Mouse (Mus musculus) MEL (cell line): Measurements from ENCODE around the gene Cct2. TPM values are rescaled to one million over a fixed set of nuclear protein-coding genes. Genes with fewer than 3 reads are reported as not detected.

Source experiments
- DNase-seq: peaks from one replicate; pipeline ENCODE4 v3.0.0; 2011; ENCODE audit warnings: low read depth, low spot score
- H3K27ac ChIP-seq: 2 replicates; pipeline ENCODE4 v1.5.1; 2012; ENCODE audit warnings: low read depth, mild to moderate bottlenecking, control low read depth, low read length, moderate library complexity; ENCODE audit not compliant: control insufficient read depth
- H3K27me3 ChIP-seq, 2 experiments: fragments of 150-350 bp in 1 of 2; sonication (generic) in 1 of 2; 2 replicates each; pipeline ENCODE4 v1.6.1; 2012; ENCODE audit warnings: low read length in 2 of 2, mild to moderate bottlenecking in 2 of 2, improper control_type of control experiment in 1 of 2, moderate library complexity in 1 of 2; ENCODE audit not compliant: insufficient read depth in 2 of 2, control insufficient read depth in 1 of 2
- H3K36me3 ChIP-seq, 2 experiments: 2 replicates each; pipeline ENCODE4 v1.6.1; 2012 to 2014; ENCODE audit warnings: low read length in 2 of 2, improper control_type of control experiment in 1 of 2, inconsistent platforms in 1 of 2, mild to moderate bottlenecking in 1 of 2; ENCODE audit not compliant: insufficient read depth in 2 of 2, control insufficient read depth in 1 of 2
- H3K4me1 ChIP-seq, 2 experiments: fragments of 150-350 bp in 1 of 2; sonication (generic) in 1 of 2; 2 replicates each; pipeline ENCODE4 v1.6.1; 2012; ENCODE audit warnings: low read length in 2 of 2, improper control_type of control experiment in 1 of 2, mild to moderate bottlenecking in 1 of 2; ENCODE audit not compliant: insufficient read depth in 2 of 2, control insufficient read depth in 1 of 2
- H3K4me3 ChIP-seq, 2 experiments: fragments of 150-350 bp in 1 of 2; sonication (generic) in 1 of 2; 2 replicates each; pipeline ENCODE4 v1.5.1; 2012; ENCODE audit warnings: low read depth in 2 of 2, low read length in 2 of 2, mild to moderate bottlenecking in 2 of 2, moderate library complexity in 2 of 2, control low read depth in 1 of 2, improper control_type of control experiment in 1 of 2; ENCODE audit not compliant: control insufficient read depth in 1 of 2, insufficient read depth in 1 of 2
- H3K79me2 ChIP-seq: 2 replicates; pipeline ENCODE4 v1.6.1; 2012; ENCODE audit warnings: mild to moderate bottlenecking, low read length, moderate library complexity; ENCODE audit not compliant: control insufficient read depth, poor library complexity, insufficient read depth
- H3K9ac ChIP-seq: 2 replicates; pipeline ENCODE4 v1.6.1; 2012; ENCODE audit warnings: low read depth, mild to moderate bottlenecking, control low read depth, low read length, moderate library complexity; ENCODE audit not compliant: control insufficient read depth, poor library complexity, severe bottlenecking
- H3K9me3 ChIP-seq: fragments of 150-350 bp; sonication (generic); replicated peaks from 2 replicates; pipeline ENCODE4 v1.6.1; 2012; ENCODE audit warnings: mild to moderate bottlenecking, low read length, improper control_type of control experiment, moderate library complexity; ENCODE audit not compliant: insufficient read depth
- BHLHE40 ChIP-seq: IDR thresholded peaks from 2 replicates; pipeline ENCODE4 v1.6.1; 2012; ENCODE audit warnings: low read depth, mild to moderate bottlenecking, inconsistent platforms, low read length, improper control_type of control experiment, borderline replicate concordance
- CHD1 ChIP-seq: IDR thresholded peaks from 2 replicates; pipeline ENCODE4 v1.6.1; 2012; ENCODE audit warnings: low read depth, mild to moderate bottlenecking, inconsistent platforms, low read length, improper control_type of control experiment
- CTCF ChIP-seq, 3 experiments: IDR thresholded peaks in 2 of 3; conservative IDR thresholded peaks in 1 of 3; 2 replicates each; pipeline ENCODE4 v1.5.1; 2011 to 2012; ENCODE audit warnings: low read length in 3 of 3, low read depth in 2 of 3, mild to moderate bottlenecking in 2 of 3, improper control_type of control experiment in 1 of 3, inconsistent platforms in 1 of 3, mixed read lengths in 1 of 3, moderate library complexity in 1 of 3; ENCODE audit not compliant: control insufficient read depth in 1 of 3, insufficient read depth in 1 of 3, poor library complexity in 1 of 3, severe bottlenecking in 1 of 3
- E2F4 ChIP-seq: IDR thresholded peaks from 2 replicates; pipeline ENCODE4 v1.6.1; 2011; ENCODE audit warnings: low read depth, low read length, improper control_type of control experiment, borderline replicate concordance
- ELF1 ChIP-seq: IDR thresholded peaks from 2 replicates; pipeline ENCODE4 v1.6.1; 2014; ENCODE audit warnings: low read depth, mild to moderate bottlenecking, inconsistent platforms, low read length, improper control_type of control experiment, moderate library complexity
- EP300 ChIP-seq, 2 experiments: IDR thresholded peaks; 2 replicates each; pipeline ENCODE4 v1.6.1; 2011; ENCODE audit warnings: improper control_type of control experiment in 2 of 2, low read length in 2 of 2, low read depth in 1 of 2, mild to moderate bottlenecking in 1 of 2
- ETS1 ChIP-seq: IDR thresholded peaks from 2 replicates; pipeline ENCODE4 v1.6.1; 2012; ENCODE audit warnings: low read depth, mild to moderate bottlenecking, inconsistent platforms, low read length, improper control_type of control experiment, moderate library complexity
- GABPA ChIP-seq: IDR thresholded peaks from 2 replicates; pipeline ENCODE4 v1.6.1; 2012; ENCODE audit warnings: low read depth, mild to moderate bottlenecking, inconsistent platforms, low read length, improper control_type of control experiment, moderate library complexity
- GATA1 ChIP-seq: IDR thresholded peaks from 2 replicates; pipeline ENCODE4 v1.6.1; 2011; ENCODE audit warnings: low read depth, low read length, improper control_type of control experiment
- HCFC1 ChIP-seq: IDR thresholded peaks from 2 replicates; pipeline ENCODE4 v1.6.1; 2012; ENCODE audit warnings: low read depth, mild to moderate bottlenecking, inconsistent platforms, low read length, improper control_type of control experiment, moderate library complexity
- JUND ChIP-seq: IDR thresholded peaks from 2 replicates; pipeline ENCODE4 v1.6.1; 2011; ENCODE audit warnings: low read depth, mild to moderate bottlenecking, improper control_type of control experiment, low read length
- KAT2A ChIP-seq: conservative IDR thresholded peaks from 2 replicates; pipeline ENCODE4 v1.6.1; 2012; ENCODE audit warnings: low read depth, low read length, improper control_type of control experiment, inconsistent platforms
- MAFK ChIP-seq: IDR thresholded peaks from 2 replicates; pipeline ENCODE4 v1.6.1; 2011; ENCODE audit warnings: low read depth, mild to moderate bottlenecking, low read length, improper control_type of control experiment, borderline replicate concordance
- MAX ChIP-seq: IDR thresholded peaks from 2 replicates; pipeline ENCODE4 v1.6.1; 2011; ENCODE audit warnings: low read length, improper control_type of control experiment
- MAZ ChIP-seq: IDR thresholded peaks from 2 replicates; pipeline ENCODE4 v1.6.1; 2012; ENCODE audit warnings: low read depth, mild to moderate bottlenecking, inconsistent platforms, low read length, improper control_type of control experiment
- MYB ChIP-seq: IDR thresholded peaks from 2 replicates; pipeline ENCODE4 v1.6.1; 2011; ENCODE audit warnings: mild to moderate bottlenecking, low read depth, low read length, improper control_type of control experiment
- MYC ChIP-seq: IDR thresholded peaks from 2 replicates; pipeline ENCODE4 v1.6.1; 2011; ENCODE audit warnings: low read depth, mild to moderate bottlenecking, low read length, improper control_type of control experiment, moderate library complexity
- NELFE ChIP-seq: IDR thresholded peaks from 2 replicates; pipeline ENCODE4 v1.6.1; 2011; ENCODE audit warnings: low read depth, low read length, improper control_type of control experiment
- NRF1 ChIP-seq: IDR thresholded peaks from 2 replicates; pipeline ENCODE4 v1.6.1; 2014; ENCODE audit warnings: low read depth, mild to moderate bottlenecking, inconsistent platforms, low read length, improper control_type of control experiment, moderate library complexity; ENCODE audit not compliant: poor library complexity, insufficient read depth, severe bottlenecking
- POLR2A ChIP-seq, 2 experiments: IDR thresholded peaks; 2 replicates each; pipeline ENCODE4 v1.6.1; 2011 to 2012; ENCODE audit warnings: low read length in 2 of 2, mild to moderate bottlenecking in 2 of 2, control low read depth in 1 of 2, improper control_type of control experiment in 1 of 2, low read depth in 1 of 2, moderate library complexity in 1 of 2; ENCODE audit not compliant: control insufficient read depth in 1 of 2, insufficient read depth in 1 of 2, poor library complexity in 1 of 2
- POLR2AphosphoS2 ChIP-seq: IDR thresholded peaks from 2 replicates; pipeline ENCODE4 v1.6.1; 2011; ENCODE audit warnings: low read length, improper control_type of control experiment
- POLR2AphosphoS5 ChIP-seq: IDR thresholded peaks from 2 replicates; pipeline ENCODE4 v1.6.1; 2012; ENCODE audit warnings: low read depth, borderline replicate concordance, mild to moderate bottlenecking, inconsistent platforms, low read length, moderate library complexity, mixed read lengths
- RCOR1 ChIP-seq: IDR thresholded peaks from 2 replicates; pipeline ENCODE4 v1.6.1; 2012; ENCODE audit warnings: low read depth, mild to moderate bottlenecking, inconsistent platforms, low read length, improper control_type of control experiment
- SIN3A ChIP-seq: IDR thresholded peaks from 2 replicates; pipeline ENCODE4 v1.6.1; 2012; ENCODE audit warnings: low read length, improper control_type of control experiment, inconsistent platforms
- SMC3 ChIP-seq: IDR thresholded peaks from 2 replicates; pipeline ENCODE4 v1.6.1; 2011; ENCODE audit warnings: low read depth, low read length, improper control_type of control experiment
- UBTF ChIP-seq: IDR thresholded peaks from 2 replicates; pipeline ENCODE4 v1.6.1; 2012; ENCODE audit warnings: low read depth, mild to moderate bottlenecking, inconsistent platforms, low read length, improper control_type of control experiment, moderate library complexity, borderline replicate concordance; ENCODE audit not compliant: insufficient read depth
- USF1 ChIP-seq: IDR thresholded peaks from 2 replicates; pipeline ENCODE4 v1.6.1; 2014; ENCODE audit warnings: low read depth, mild to moderate bottlenecking, inconsistent platforms, low read length, improper control_type of control experiment, moderate library complexity
- USF2 ChIP-seq, 2 experiments: IDR thresholded peaks; 2 replicates each; pipeline ENCODE4 v1.6.1; 2011 to 2012; ENCODE audit warnings: improper control_type of control experiment in 2 of 2, low read length in 2 of 2, borderline replicate concordance in 1 of 2, inconsistent platforms in 1 of 2, low read depth in 1 of 2, mild to moderate bottlenecking in 1 of 2; ENCODE audit not compliant: insufficient read depth in 1 of 2
- ZC3H11A ChIP-seq: IDR thresholded peaks from 2 replicates; pipeline ENCODE4 v1.6.1; 2012; ENCODE audit warnings: low read depth, mild to moderate bottlenecking, inconsistent platforms, low read length, improper control_type of control experiment
- ZMIZ1 ChIP-seq: IDR thresholded peaks from 2 replicates; pipeline ENCODE4 v1.6.1; 2012; ENCODE audit warnings: low read depth, mild to moderate bottlenecking, inconsistent platforms, low read length, improper control_type of control experiment, moderate library complexity
- ZNF384 ChIP-seq: IDR thresholded peaks from 2 replicates; pipeline ENCODE4 v1.6.1; 2012; ENCODE audit warnings: low read depth, mild to moderate bottlenecking, inconsistent platforms, low read length, improper control_type of control experiment
- polyA plus RNA-seq, 2 experiments: library from polyadenylated mRNA; stranded (reverse) in 1 of 2; unstranded in 1 of 2; fragments of >175 nt in 1 of 2; fragments of >200 nt in 1 of 2; gene quantifications; 2 replicates each; pipeline versions ENCODE4 v1.2.1 to v1.2.4; 2012; ENCODE audit warnings: low replicate concordance in 2 of 2, low read depth in 1 of 2; ENCODE audit not compliant: insufficient read length in 2 of 2, insufficient read depth in 1 of 2, missing spikeins in 1 of 2
- total RNA-seq: library from RNA; depleted of rRNA; stranded (reverse); fragments of 300-350 nt; gene quantifications from 2 replicates; pipeline ENCODE4 v1.2.3, GENCODE M21; 2012

Gene Cct2
- total and polyA plus RNA-seq, 3 experiments: 543 to 879 TPM; not detected in 1

- H3K27me3 ChIP-seq: no peaks in the 10 kb centered on the region
- peaks cover 36% of the 10 kb centered on the region for H3K79me2 ChIP-seq
- H3K4me1 ChIP-seq: peaks cover 3 to 24% of the 10 kb centered on the region in 2 experiments
- DNase-seq: no peak
- no peaks in the 10 kb centered on the region for H3K9me3 ChIP-seq
- H3K4me3 ChIP-seq: peak overlapping the region; percentile 46 to 71
- peaks cover 29 to 35% of the 10 kb centered on the region in 2 experiments for H3K36me3 ChIP-seq
- 0 out of 2 replicates have a peak, but pooled peaks have one; percentile 9 for TF ChIP-seq SIN3A
- TF ChIP-seq ZNF384: no peak
- H3K9ac ChIP-seq: peak overlapping the region; percentile 62
- peak overlapping the region; percentile 75 for H3K27ac ChIP-seq
These were observed 462 bp upstream of the Cct2 start for GRCm38 (mm10) chr10:117064076-117064475.

- peak overlapping the region; percentile 87 for H3K27ac ChIP-seq
- H3K36me3 ChIP-seq: peaks cover 35 to 42% of the 10 kb centered on the region in 2 experiments
- H3K9me3 ChIP-seq: no peaks in the 10 kb centered on the region
- H3K27me3 ChIP-seq: no peaks in the 10 kb centered on the region
- H3K79me2 ChIP-seq: peaks cover 41% of the 10 kb centered on the region
- peak overlapping the region; percentile 87 for H3K9ac ChIP-seq
- peaks cover 3 to 27% of the 10 kb centered on the region in 2 experiments for H3K4me1 ChIP-seq
- H3K4me3 ChIP-seq: peak overlapping the region; percentile 72 to 76
- DNase-seq: peak; percentile 88
- TF ChIP-seq NRF1 (no peak), CTCF (IDR thresholded peaks at IDR 0.05 in 2 of 3, conservative IDR thresholded peaks at IDR 0.05 in 1 of 3; ENCODE audit: control insufficient read depth in 1 of 3, insufficient read depth in 1 of 3, low read depth in 2 of 3, low read length in 3 of 3, poor library complexity in 1 of 3, severe bottlenecking in 1 of 3) (no peak), KAT2A (0 out of 2 replicates have a peak, but pooled peaks have one; percentile 35), SMC3 (no peak), GATA1 (peak; percentile 79), ZNF384 (no peak), ZMIZ1 (peak; percentile 63; the same call in 1 of the 2 replicates), POLR2AphosphoS5 (no peak), GABPA (no peak), USF1 (no peak), RCOR1 (no peak), NELFE (peak; percentile 26; the same call in 1 of the 2 replicates), POLR2A (IDR thresholded peaks at IDR 0.05; ENCODE audit: control insufficient read depth in 1 of 2, insufficient read depth in 1 of 2, low read depth in 1 of 2, low read length in 2 of 2, poor library complexity in 1 of 2) (no peak), MAX (peak; percentile 57; the same call in 1 of the 2 replicates), MAFK (no peak), USF2 (IDR thresholded peaks at IDR 0.05; ENCODE audit: borderline replicate concordance in 1 of 2, insufficient read depth in 1 of 2, low read depth in 1 of 2, low read length in 2 of 2) (no peak), MYB (peak; percentile 75), BHLHE40 (no peak), MAZ (no peak), MYC (peak; percentile 16; the same call in 1 of the 2 replicates), ELF1 (peak; percentile 58; the same call in 1 of the 2 replicates), HCFC1 (peak; percentile 26; the same call in 1 of the 2 replicates), JUND (no peak), ETS1 (peak; percentile 59), UBTF (0 out of 2 replicates have a peak, but pooled peaks have one; percentile 1), E2F4 (no peak), EP300 (IDR thresholded peaks at IDR 0.05; ENCODE audit: low read depth in 1 of 2, low read length in 2 of 2) (peak; percentile 57 to 62), ZC3H11A (no peak), POLR2AphosphoS2 (no peak; the same call in 1 of the 2 replicates), CHD1 (peak; percentile 84; the same call in 1 of the 2 replicates)
These were observed 740 bp downstream of the Cct2 start for GRCm38 (mm10) chr10:117062894-117063253.
